ENCODE assay signal across 31 mouse cellular contexts in the genomic region with DNA sequence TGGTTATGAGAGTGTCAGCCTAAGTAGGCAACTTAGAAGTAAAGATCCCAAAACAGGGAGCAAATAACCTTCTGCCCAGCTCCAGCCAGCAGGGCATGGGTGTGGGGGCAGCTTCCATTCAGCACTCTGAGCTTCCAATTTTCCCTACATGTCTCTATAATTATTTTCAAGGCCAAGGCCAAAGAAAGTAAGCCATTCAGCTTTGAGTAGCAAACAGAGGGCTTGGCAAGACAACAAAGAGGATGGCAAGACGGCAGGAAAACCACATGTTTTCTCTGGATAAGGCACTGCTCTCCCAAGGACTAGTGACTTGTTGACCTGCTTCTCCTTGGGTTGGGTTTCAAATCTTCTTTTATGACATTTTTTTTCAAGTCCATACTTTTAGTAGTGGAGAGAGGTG.
DNase-seq lines count a peak whose midpoint lies in the region; ATAC-seq lines count a peak whose summit lies in the region.
"Had no signal": no experiment of that assay in that cellular context is flagged by ENCODE, and none has a peak within 500 bp of the region (broad histone marks: within the 10 kb centered on the region; RNA-seq: fewer than 3 reads in every experiment).

No protein-coding gene starts in this region.

- ATAC-seq in hindbrain, embryonic 12.5 days (ENCODE audit: low FRiP score), result no peak
- ATAC-seq: activated CD4-positive, CD25-positive, alpha-beta regulatory T cell, adult 4 months; forebrain, postnatal 0 days; hindbrain, embryonic 16.5 days; lung, postnatal 0 days; midbrain, embryonic 13.5 days had no signal

- no peak overlapping the region for H3K9ac ChIP-seq in hindbrain, embryonic 12.5 days
- H3K9ac ChIP-seq: embryonic facial prominence, embryonic 15.5 days; forebrain, embryonic 12.5 days; forebrain, postnatal 0 days; kidney, embryonic 15.5 days; limb, embryonic 15.5 days; liver, embryonic 13.5 days; midbrain, embryonic 13.5 days; stomach, embryonic 15.5 days had no signal

- no peaks in the 10 kb centered on the region for H3K9me3 ChIP-seq in hindbrain, embryonic 12.5 days (replicated peaks)
- H3K9me3 ChIP-seq: embryonic facial prominence, embryonic 15.5 days; forebrain, embryonic 12.5 days; hindbrain, embryonic 10.5 days; kidney, embryonic 15.5 days; limb, embryonic 10.5 days; limb, embryonic 15.5 days; liver, embryonic 13.5 days; midbrain, embryonic 13.5 days; stomach, embryonic 15.5 days had no signal

- H3K36me3 ChIP-seq in hindbrain, embryonic 12.5 days, result no peaks in the 10 kb centered on the region
- H3K36me3 ChIP-seq: embryonic facial prominence, embryonic 15.5 days; forebrain, embryonic 12.5 days; hindbrain, embryonic 10.5 days; kidney, embryonic 15.5 days; limb, embryonic 10.5 days; limb, embryonic 15.5 days; liver, embryonic 13.5 days; midbrain, embryonic 13.5 days; stomach, embryonic 15.5 days had no signal

- no peaks in the 10 kb centered on the region for H3K27me3 ChIP-seq in hindbrain, embryonic 12.5 days
- H3K27me3 ChIP-seq: embryonic facial prominence, embryonic 15.5 days; forebrain, embryonic 12.5 days; kidney, embryonic 15.5 days; limb, embryonic 15.5 days; liver, embryonic 13.5 days; midbrain, embryonic 13.5 days; stomach, embryonic 15.5 days had no signal

- H3K27ac ChIP-seq in hindbrain, embryonic 12.5 days, result no peak overlapping the region
- H3K27ac ChIP-seq: embryonic facial prominence, embryonic 15.5 days; forebrain, embryonic 12.5 days; hindbrain, embryonic 10.5 days; kidney, embryonic 15.5 days; limb, embryonic 10.5 days; limb, embryonic 15.5 days; liver, embryonic 13.5 days; macrophage; midbrain, embryonic 13.5 days; stomach, embryonic 15.5 days had no signal

- intact Hi-C loops in left cerebral cortex, postnatal 36 days (cut with DNase I), result no loop called here

- 69% methylated on average over 1 of the region's 1 CpGs for WGBS in hindbrain, embryonic 12.5 days

- no peaks in the 10 kb centered on the region for H3K4me1 ChIP-seq in hindbrain, embryonic 12.5 days
- H3K4me1 ChIP-seq: embryonic facial prominence, embryonic 15.5 days; forebrain, embryonic 12.5 days; hindbrain, embryonic 10.5 days; kidney, embryonic 15.5 days; limb, embryonic 10.5 days; limb, embryonic 15.5 days; liver, embryonic 13.5 days; midbrain, embryonic 13.5 days; stomach, embryonic 15.5 days had no signal

- peak; percentile 85 for DNase-seq in ovary, adult 18-20 months (ENCODE audit: low spot score)
- no peak for DNase-seq in ovary, postnatal 10 days (ENCODE audit: low spot score)
- DNase-seq in adrenal gland, adult 2 months, result peak; percentile 73
- peak; percentile 51 to 53 for DNase-seq in adrenal gland, postnatal 36 days
- no peak for DNase-seq in left cerebral cortex, postnatal 36 days (ENCODE audit: low spot score in 2 of 2)
- no peak for DNase-seq in spleen, postnatal 4 days (ENCODE audit: low spot score in 2 of 2)
- DNase-seq: cerebellum, adult 11 months; cerebellum, postnatal 10 days; forebrain, postnatal 0 days; gastrocnemius, postnatal 14 days; heart, postnatal 14 days; kidney, adult 18-20 months; kidney, postnatal 4 days; liver, embryonic 13.5 days; lung, adult 18-20 months; retina, postnatal 1 day; right cerebral cortex, postnatal 14 days; thymus, adult 18-20 months had no signal

- H3K4me2 ChIP-seq in hindbrain, embryonic 12.5 days (replicated peaks), result no peak overlapping the region
- H3K4me2 ChIP-seq: embryonic facial prominence, embryonic 15.5 days; forebrain, embryonic 12.5 days; kidney, embryonic 15.5 days; limb, embryonic 15.5 days; liver, embryonic 13.5 days; midbrain, embryonic 13.5 days; stomach, embryonic 15.5 days had no signal

- H3K4me3 ChIP-seq in hindbrain, embryonic 12.5 days, result no peak overlapping the region
- H3K4me3 ChIP-seq: embryonic facial prominence, embryonic 15.5 days; forebrain, embryonic 12.5 days; hindbrain, embryonic 10.5 days; kidney, embryonic 15.5 days; limb, embryonic 10.5 days; limb, embryonic 15.5 days; liver, embryonic 13.5 days; midbrain, embryonic 13.5 days; stomach, embryonic 15.5 days had no signal

Comparison
In these comparisons a context has a peak if more than half of its experiments do, and no peak if none do; other contexts are left out.
1. DNase-seq: peak in ovary, adult 18-20 months (single experiment), adrenal gland, adult 2 months (single experiment) and adrenal gland, postnatal 36 days (2 of 2); none in ovary, postnatal 10 days (single experiment), left cerebral cortex, postnatal 36 days (0 of 2) and spleen, postnatal 4 days (0 of 2).